ENCODE assay signal across 9 mouse cellular contexts in genomic region chr13:52892791-52893190, GRCm38 (mm10). TPM values are rescaled to one million over a fixed set of nuclear protein-coding genes. Genes with fewer than 3 reads are reported as not detected.
DNase-seq lines count a peak whose midpoint lies in the region; ATAC-seq and TF ChIP-seq lines count a peak whose summit lies in the region.
"Had no signal": no experiment of that assay in that cellular context is flagged by ENCODE, and none has a peak within 500 bp of the region (broad histone marks: within the 10 kb centered on the region; RNA-seq: fewer than 3 reads in every experiment).

No protein-coding gene starts in this region.

- no peak for TF ChIP-seq CTCF in embryonic fibroblast, embryonic 13.5 days (IDR thresholded peaks at IDR 0.05; ENCODE audit: borderline replicate concordance, insufficient read depth, low read length)

- TF ChIP-seq POLR2A in embryonic fibroblast, embryonic 13.5 days (IDR thresholded peaks at IDR 0.05; ENCODE audit: low read depth, low read length), result no peak

- H3K4me3 ChIP-seq in embryonic fibroblast, embryonic 13.5 days (ENCODE audit: insufficient read depth, low read length), result no peak overlapping the region
- H3K4me3 ChIP-seq: neural tube, embryonic 13.5 days had no signal

- DNase-seq in kidney, adult 18-20 months, result peak; percentile 59
- no peak for DNase-seq in kidney, postnatal 4 days
- DNase-seq in adrenal gland, postnatal 25 days, result peak; percentile 59
- peak; percentile 56 to 59 for DNase-seq in layer of hippocampus, postnatal 36 days
- no peak for DNase-seq in lung, postnatal 25 days (ENCODE audit: low spot score)

- 0 out of 2 replicates have a peak, but pooled peaks cover 6% of the 10 kb centered on the region for H3K4me1 ChIP-seq in embryonic fibroblast, embryonic 13.5 days (ENCODE audit: control insufficient read depth, insufficient read depth, low read length)
- H3K4me1 ChIP-seq: neural tube, embryonic 13.5 days had no signal

- peak overlapping the region; percentile 79 for H3K27ac ChIP-seq in embryonic fibroblast, embryonic 13.5 days (ENCODE audit: insufficient read depth, low read length)
- H3K27ac ChIP-seq: neural tube, embryonic 13.5 days had no signal

- ATAC-seq in granulocyte monocyte progenitor cell, adult 5-6 weeks (replicated peaks; ENCODE audit: poor library complexity, severe bottlenecking), result no peak
- ATAC-seq in megakaryocyte-erythroid progenitor cell, adult 5-6 weeks (replicated peaks; ENCODE audit: low FRiP score, low TSS enrichment, poor library complexity, severe bottlenecking), result no peak

RNA-seq across cellular contexts. Expression of gene Auh, which starts 36.7 kb away (rescaled TPM):
- 149 and 158 TPM in 2 replicates for total RNA-seq in adrenal gland, postnatal 25 days (2021)
- polyA plus RNA-seq in embryonic fibroblast, embryonic 13.5 days (2011; ENCODE audit: insufficient read length, low read depth, missing spikeins), result 26.8 and 29.9 TPM in 2 replicates
- 100 to 1,000 TPM; 107 to 115 TPM for total RNA-seq in layer of hippocampus, postnatal 36 days (2021)
- 29.2 and 35.9 TPM in 2 replicates for total RNA-seq in granulocyte monocyte progenitor cell, adult 5-6 weeks (2014; fragmentation: Nextera tagmentation)
- 34.6 and 37.1 TPM in 2 replicates for total RNA-seq in granulocyte monocyte progenitor cell, adult 5-6 weeks (2017)
- total RNA-seq in megakaryocyte-erythroid progenitor cell, adult 5-6 weeks (2014; fragmentation: Nextera tagmentation), result 28.8 and 40.9 TPM in 2 replicates
- total RNA-seq in megakaryocyte-erythroid progenitor cell, adult 5-6 weeks (2017), result 22.5 and 24.9 TPM in 2 replicates

Comparison
In these comparisons a context has a peak if more than half of its experiments do, and no peak if none do; other contexts are left out.
1. DNase-seq: peak in kidney, adult 18-20 months (single experiment), adrenal gland, postnatal 25 days (single experiment) and layer of hippocampus, postnatal 36 days (2 of 2); none in kidney, postnatal 4 days (0 of 2) and lung, postnatal 25 days (single experiment).